In genomic region chr17:72866624-72867245, GRCm38 (mm10) we compare ENCODE assay signal across 30 mouse cellular contexts. TPM values are rescaled to one million over a fixed set of nuclear protein-coding genes. Genes with fewer than 3 reads are reported as not detected.
DNase-seq lines count a peak whose midpoint lies in the region; ATAC-seq lines count a peak whose summit lies in the region.
"Had no signal": no experiment of that assay in that cellular context is flagged by ENCODE, and none has a peak within 500 bp of the region (broad histone marks: within the 10 kb centered on the region; RNA-seq: fewer than 3 reads in every experiment).

No protein-coding gene starts in this region.

- H3K9me3 ChIP-seq in midbrain, embryonic 12.5 days, result no peaks in the 10 kb centered on the region
- no peaks in the 10 kb centered on the region for H3K9me3 ChIP-seq in midbrain, embryonic 10.5 days (replicated peaks)
- H3K9me3 ChIP-seq: embryonic facial prominence, embryonic 15.5 days; limb, embryonic 15.5 days had no signal

- no peak overlapping the region for H3K4me2 ChIP-seq in midbrain, embryonic 12.5 days (replicated peaks)
- H3K4me2 ChIP-seq: embryonic facial prominence, embryonic 15.5 days; forebrain, embryonic 13.5 days; heart, embryonic 11.5 days; hindbrain, embryonic 14.5 days; limb, embryonic 15.5 days; neural tube, embryonic 15.5 days had no signal

- H3K4me1 ChIP-seq in midbrain, embryonic 12.5 days, result no peaks in the 10 kb centered on the region
- H3K4me1 ChIP-seq in midbrain, embryonic 10.5 days, result no peaks in the 10 kb centered on the region
- H3K4me1 ChIP-seq: embryonic facial prominence, embryonic 15.5 days; forebrain, embryonic 13.5 days; limb, embryonic 15.5 days; neural tube, embryonic 15.5 days had no signal

- H3K27ac ChIP-seq in midbrain, embryonic 12.5 days (replicated peaks), result no peak overlapping the region
- H3K27ac ChIP-seq in midbrain, embryonic 10.5 days (replicated peaks), result no peak overlapping the region
- H3K27ac ChIP-seq: embryonic facial prominence, embryonic 15.5 days; forebrain, embryonic 13.5 days; hindbrain, embryonic 14.5 days; left cerebral cortex, adult 2 months; limb, embryonic 15.5 days; liver, embryonic 14.5 days; neural tube, embryonic 15.5 days had no signal

- WGBS in midbrain, embryonic 12.5 days, result 94% methylated on average over 3 of the region's 3 CpGs
- 93% methylated on average over 3 of the region's 3 CpGs for WGBS in midbrain, embryonic 10.5 days

- H3K36me3 ChIP-seq in midbrain, embryonic 12.5 days, result no peaks in the 10 kb centered on the region
- no peaks in the 10 kb centered on the region for H3K36me3 ChIP-seq in midbrain, embryonic 10.5 days
- H3K36me3 ChIP-seq: embryonic facial prominence, embryonic 15.5 days; limb, embryonic 15.5 days; neural tube, embryonic 15.5 days had no signal

- no peak overlapping the region for H3K9ac ChIP-seq in midbrain, embryonic 12.5 days (replicated peaks)
- H3K9ac ChIP-seq: embryonic facial prominence, embryonic 15.5 days; forebrain, embryonic 13.5 days; hindbrain, embryonic 14.5 days; limb, embryonic 15.5 days; liver, embryonic 14.5 days; neural tube, embryonic 15.5 days had no signal

- no peak overlapping the region for H3K4me3 ChIP-seq in midbrain, embryonic 12.5 days
- no peak overlapping the region for H3K4me3 ChIP-seq in midbrain, embryonic 10.5 days
- H3K4me3 ChIP-seq: embryonic facial prominence, embryonic 15.5 days; forebrain, embryonic 13.5 days; left cerebral cortex, adult 2 months; limb, embryonic 15.5 days; neural tube, embryonic 15.5 days had no signal

- DNase-seq in heart, adult 11 months, result peak; percentile 53
- DNase-seq in heart, postnatal 36 days, result no peak
- no peak for DNase-seq in midbrain, embryonic 10.5 days (ENCODE audit: low spot score)
- no peak for DNase-seq in layer of hippocampus, postnatal 14 days (ENCODE audit: low spot score in 2 of 2)
- DNase-seq: adrenal gland, postnatal 10 days; cerebellum, adult 11 months; cerebellum, adult 9-11 months; embryo, embryonic 11 days; gastrocnemius, postnatal 14 days; kidney, adult 9 months; kidney, postnatal 10 days; layer of hippocampus, adult 9-11 months; lung, postnatal 36 days; right cerebral cortex, adult 18-20 months; spleen, adult 18-20 months; thymus, postnatal 4 days had no signal

- 0 out of 2 replicates have a peak, but pooled peaks have one; percentile 16 for ATAC-seq in midbrain, embryonic 12.5 days (ENCODE audit: low FRiP score, low read depth)
- ATAC-seq in erythroid progenitor cell, adult 5-6 weeks (replicated peaks; ENCODE audit: low FRiP score, poor library complexity, severe bottlenecking), result 0 out of 2 replicates have a peak, but pooled peaks have one; percentile 30
- ATAC-seq in neutrophil, adult 5-6 weeks (ENCODE audit: extremely low read depth, insufficient number of reproducible peaks, low FRiP score, poor library complexity, severe bottlenecking), result 0 out of 2 replicates have a peak, but pooled peaks have one; percentile 18
- ATAC-seq: forebrain, embryonic 13.5 days; intestine, postnatal 0 days; Patski had no signal

- no peaks in the 10 kb centered on the region for H3K27me3 ChIP-seq in midbrain, embryonic 12.5 days
- no peaks in the 10 kb centered on the region for H3K27me3 ChIP-seq in midbrain, embryonic 10.5 days (ENCODE audit: low read depth, poor library complexity, severe bottlenecking)
- H3K27me3 ChIP-seq: embryonic facial prominence, embryonic 15.5 days; forebrain, embryonic 13.5 days; limb, embryonic 15.5 days; neural tube, embryonic 15.5 days; Patski had no signal

- intact Hi-C loops in heart, postnatal 36 days (cut with DNase I), result loop anchor here (10.0 kb wide), 1 partner anchor 538 kb away; the partner anchor contains the start of gene Capn13

RNA-seq across cellular contexts. Expression of gene Ypel5, which starts 30.5 kb away (rescaled TPM):
- 10 to 100 TPM; 36.9 to 43.4 TPM for total RNA-seq in heart, postnatal 36 days (2021)
- 73.6 and 74.5 TPM in 2 replicates for polyA plus RNA-seq in midbrain, embryonic 12.5 days (2016; fragmentation: Nextera tagmentation; extraction: Ambion mirVana)
- 31.9 and 41.2 TPM in 2 replicates for polyA plus RNA-seq in midbrain, embryonic 10.5 days (2016; fragmentation: Nextera tagmentation; extraction: Ambion mirVana)
- 109 and 112 TPM in 2 replicates for total RNA-seq in erythroid progenitor cell, adult 5-6 weeks (2015; ENCODE audit: low replicate concordance)
- total RNA-seq in erythroid progenitor cell, adult 5-6 weeks (2017; ENCODE audit: low replicate concordance), result 92.1 and 145 TPM in 2 replicates
- total RNA-seq in neutrophil, adult 5-6 weeks (2017), result 159 and 165 TPM in 2 replicates
- 10 to 100 TPM; 62.9 to 66.0 TPM for total RNA-seq in layer of hippocampus, postnatal 14 days (2021)

RNA-seq across cellular contexts. Expression of gene Lbh, which starts 51.4 kb away (rescaled TPM):
- total RNA-seq in heart, postnatal 36 days (2021), result 100 to 1,000 TPM; 339 to 436 TPM
- 3.4 TPM in 2 replicates for polyA plus RNA-seq in midbrain, embryonic 12.5 days (2016; fragmentation: Nextera tagmentation; extraction: Ambion mirVana)
- 2.0 and 3.0 TPM in 2 replicates for polyA plus RNA-seq in midbrain, embryonic 10.5 days (2016; fragmentation: Nextera tagmentation; extraction: Ambion mirVana)
- 8.6 and 14.3 TPM in 2 replicates for total RNA-seq in erythroid progenitor cell, adult 5-6 weeks (2015; ENCODE audit: low replicate concordance)
- total RNA-seq in erythroid progenitor cell, adult 5-6 weeks (2017; ENCODE audit: low replicate concordance), result 3.0 and 6.7 TPM in 2 replicates
- 183 and 185 TPM in 2 replicates for total RNA-seq in neutrophil, adult 5-6 weeks (2017)
- 10 to 100 TPM; 41.2 to 44.2 TPM for total RNA-seq in layer of hippocampus, postnatal 14 days (2021)
- total RNA-seq: MEL had no signal
